Mouse (Mus musculus): ENCODE data around the gene Timp4.
"Not testable (repeated sequence)": the region's sequence is repeated elsewhere in the genome, so short reads cannot be mapped to it uniquely, and the experiment has no call there.

Timp4 gene

DNA sequence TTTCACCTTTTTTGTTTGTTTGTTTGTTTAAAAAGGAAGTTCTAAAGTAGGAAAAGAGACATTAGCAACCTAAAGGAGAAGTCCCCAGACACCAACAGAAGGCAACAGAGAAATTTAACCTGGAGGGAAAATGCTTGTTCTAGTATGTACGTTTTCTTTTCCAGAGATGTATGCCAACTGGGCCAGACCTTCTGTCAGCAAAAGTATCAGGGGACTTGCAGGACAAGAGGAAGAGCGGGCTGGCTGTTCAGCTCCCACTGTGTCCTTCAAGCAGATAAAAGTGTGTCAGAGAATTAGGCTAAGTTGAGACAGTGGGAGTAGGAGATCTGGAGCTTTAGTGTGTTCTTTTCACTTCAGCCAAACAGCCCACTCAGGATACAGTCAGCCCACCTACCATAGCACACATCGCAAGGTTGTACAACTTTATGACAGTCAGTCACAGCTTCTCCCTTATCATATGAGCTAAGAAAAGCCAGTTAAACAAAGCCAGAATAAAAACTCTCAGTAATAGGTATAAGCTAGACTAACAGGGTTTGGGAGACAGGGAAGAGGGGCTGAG is 6.4 kb downstream of the Timp4 start:
- DNase-seq, result no peak

- no peak for DNase-seq
These were observed 7.8 kb downstream of the Timp4 start for GRCm38 (mm10) chr6:115244222-115244621.

DNA sequence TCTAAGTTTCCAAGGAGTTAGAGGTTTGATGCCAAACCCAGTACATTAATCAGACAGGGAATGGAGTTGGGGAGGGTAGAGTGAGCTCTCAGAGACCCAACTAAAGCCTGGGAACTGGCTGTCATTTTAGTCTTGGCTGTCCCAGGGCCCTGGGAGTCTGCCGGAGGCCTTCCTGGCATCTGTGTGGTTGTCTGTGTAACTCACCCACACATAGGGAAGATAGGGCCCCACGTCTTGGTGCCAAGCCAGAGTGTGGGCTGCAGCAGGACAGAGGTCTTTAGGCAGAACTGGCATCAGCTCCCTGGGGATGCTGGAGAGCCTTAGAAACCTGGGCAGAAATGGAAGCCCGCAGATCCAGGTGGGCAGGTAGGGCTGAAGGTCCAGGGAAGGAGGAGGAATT is 10.1 kb downstream of the Timp4 start:
- no peak for DNase-seq

- no peak for DNase-seq
These were observed 10.8 kb downstream of the Timp4 start for GRCm38 (mm10) chr6:115241131-115241699.

- DNase-seq, result not testable (repeated sequence)
These were observed 11.6 kb downstream of the Timp4 start for GRCm38 (mm10) chr6:115240431-115240830.

DNA sequence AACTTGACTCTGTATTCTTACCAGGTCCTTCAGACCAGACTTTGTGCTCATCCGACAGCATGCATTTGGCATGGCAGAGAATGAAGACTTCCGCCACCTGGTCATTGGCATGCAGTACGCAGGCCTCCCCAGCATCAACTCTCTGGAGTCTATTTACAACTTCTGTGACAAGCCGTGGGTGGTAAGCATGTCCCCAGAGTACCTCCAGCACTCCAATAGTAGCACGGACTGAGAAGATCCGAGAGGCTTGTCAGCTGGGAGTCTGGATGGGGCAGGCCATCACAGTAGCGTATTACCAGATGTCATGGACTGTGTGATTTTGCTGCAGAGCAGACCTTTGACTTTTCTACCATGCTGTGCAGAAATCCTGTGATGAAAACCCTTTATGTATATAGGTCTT is 12.7 kb downstream of the Timp4 start:
- no peak for DNase-seq

GRCm38 (mm10) chr6:115238031-115239027 is 13.7 kb downstream of the Timp4 start:
- DNase-seq, result no peak

- DNase-seq, result no peak
These were observed 19.4 kb downstream of the Timp4 start for GRCm38 (mm10) chr6:115232562-115232961.

DNA sequence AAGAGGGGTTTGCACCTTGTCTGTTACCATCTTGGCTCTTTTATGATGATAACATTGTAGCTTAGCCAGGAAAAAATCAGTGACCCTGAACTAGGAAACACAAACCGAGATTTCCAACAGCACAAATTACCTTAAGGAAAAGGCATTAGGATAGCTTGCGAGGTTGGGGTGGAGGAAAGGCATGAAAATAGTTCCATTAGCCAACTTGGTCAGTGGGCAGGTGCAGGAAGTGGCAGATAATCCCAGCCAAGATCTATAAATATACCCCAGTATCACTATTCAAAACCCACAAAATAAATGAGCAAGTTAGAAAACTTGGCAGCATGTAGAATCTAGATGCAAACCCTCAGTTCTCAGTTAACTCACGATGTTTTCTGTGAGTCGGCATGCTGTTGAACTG is 20.2 kb downstream of the Timp4 start:
- DNase-seq, result no peak

GRCm38 (mm10) chr6:115230557-115230956 is 21.4 kb downstream of the Timp4 start:
- no peak for DNase-seq

DNA sequence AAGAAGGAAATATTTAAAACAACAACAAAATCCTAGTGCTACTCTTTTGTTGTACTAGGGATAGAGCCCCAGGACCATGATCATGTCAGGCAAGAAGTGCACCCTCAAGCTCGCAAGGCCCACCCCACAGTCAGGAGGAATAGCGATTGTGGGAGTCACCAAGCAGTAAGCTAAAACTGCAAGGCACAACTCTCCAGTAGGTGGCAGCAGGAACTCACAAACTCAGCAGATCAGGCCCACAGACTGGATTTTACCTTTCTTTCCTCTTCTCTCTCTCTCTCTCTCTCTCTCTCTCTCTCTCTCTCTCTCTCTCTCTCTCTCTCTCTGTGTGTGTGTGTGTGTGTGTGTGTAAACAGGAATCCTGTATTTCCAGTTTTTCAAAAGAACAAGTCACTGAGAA is 24.5 kb downstream of the Timp4 start:
- peak; percentile 82 for DNase-seq

DNA sequence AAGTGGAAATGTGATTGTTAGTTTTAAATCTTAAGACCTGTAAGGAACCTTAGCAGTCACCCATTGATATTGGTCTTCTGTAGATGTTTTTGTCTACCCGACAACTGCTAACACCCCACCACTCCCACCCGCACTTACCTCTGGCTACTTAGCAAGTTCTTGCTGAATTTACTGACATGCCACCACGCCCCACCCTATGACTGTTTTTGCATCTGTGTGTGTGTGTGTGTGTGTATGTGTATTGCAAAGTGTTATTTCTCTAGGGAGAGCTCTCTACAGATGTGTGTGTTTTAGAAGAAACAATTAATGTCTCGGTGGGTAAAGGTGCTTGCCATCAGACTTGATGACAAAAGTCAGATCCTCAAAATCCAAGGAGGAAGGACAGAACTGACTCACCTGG is 25.0 kb downstream of the Timp4 start, which contains the start of gene Gm17482:
Gene Gm17482 (plus strand): TSS at position 301 of the 400 bp plus-strand sequence.
- no peak for DNase-seq

- DNase-seq, result no peak
These were observed 26.5 kb downstream of the Timp4 start for GRCm38 (mm10) chr6:115225519-115225918.

- DNase-seq, result no peak
These were observed 30.8 kb downstream of the Timp4 start for GRCm38 (mm10) chr6:115221215-115221641.

DNA sequence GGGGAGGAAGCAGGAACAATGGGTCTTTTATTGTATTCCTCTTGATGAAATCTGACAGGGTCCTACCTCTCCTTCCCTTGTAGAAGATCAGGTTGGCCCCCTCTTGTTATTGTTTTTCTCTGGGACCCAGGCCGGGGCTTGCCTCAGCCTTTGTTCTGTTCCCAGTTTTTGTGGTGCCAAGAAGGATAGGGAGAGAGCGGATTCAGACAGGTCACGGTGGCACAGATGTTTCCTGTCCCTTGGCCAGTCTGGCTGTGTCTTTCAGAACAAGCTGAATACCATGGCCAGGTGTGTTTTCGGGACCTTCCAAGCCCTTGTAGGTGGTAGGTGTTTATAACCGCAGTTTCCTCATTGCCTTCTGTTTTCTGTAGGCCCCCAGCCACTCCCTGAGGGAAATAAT is 38.9 kb downstream of the Timp4 start:
- no peak for DNase-seq

DNA sequence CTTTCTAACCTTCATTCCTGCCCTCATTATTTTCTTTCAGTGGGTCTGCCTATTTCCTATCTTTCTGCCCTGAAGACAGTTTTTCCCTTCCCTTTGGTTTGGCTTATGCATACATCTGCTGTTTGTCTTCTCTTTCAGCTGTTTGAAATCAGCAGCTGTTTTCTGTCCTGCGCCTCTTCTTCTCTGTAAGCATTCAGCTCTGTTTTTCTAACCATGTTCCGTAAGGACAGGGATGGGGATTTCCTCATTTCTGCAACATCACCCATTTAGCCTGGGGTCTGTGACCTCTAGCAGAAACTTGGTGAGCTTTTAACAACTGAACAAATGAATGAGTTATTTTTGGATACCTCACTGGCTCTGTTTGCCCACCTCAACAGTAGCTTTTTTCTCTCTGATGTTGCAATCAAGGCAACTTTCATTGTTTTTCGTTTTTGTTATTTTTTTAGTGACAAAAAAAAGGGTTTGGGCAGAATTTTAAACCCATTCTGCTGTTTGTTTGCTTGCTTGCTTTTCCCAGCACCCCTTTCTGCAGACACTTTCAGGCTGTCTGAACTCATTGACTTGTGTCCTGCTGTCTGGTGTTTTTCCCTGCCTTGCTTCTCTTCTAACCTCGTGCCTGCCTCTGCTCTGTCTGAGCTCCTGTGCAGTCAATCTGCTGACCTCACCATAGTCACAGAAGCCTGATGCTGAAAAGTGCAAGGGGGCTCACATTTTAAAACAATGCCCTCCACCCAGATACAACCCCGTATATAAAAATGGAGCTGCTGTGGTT is 39.7 kb downstream of the Timp4 start:
- DNase-seq, result no peak

DNA sequence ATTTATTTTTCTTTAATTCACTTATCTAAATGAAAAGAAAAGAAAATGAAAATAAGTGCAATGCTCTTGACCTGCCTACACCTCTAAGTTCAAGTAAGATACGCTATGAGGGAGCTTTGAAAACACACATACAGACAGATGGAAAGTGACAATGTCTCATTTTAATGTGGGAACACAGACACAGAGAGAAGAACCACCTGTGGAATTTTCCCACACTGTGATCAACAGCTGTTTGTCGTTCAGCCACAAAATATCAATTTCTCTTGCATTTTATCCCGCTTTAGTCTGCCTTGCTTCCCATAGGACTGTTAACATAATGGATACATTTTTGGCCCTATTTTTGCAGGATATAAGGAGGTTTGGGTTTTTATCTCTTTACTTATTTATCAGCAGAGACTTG is 41.2 kb downstream of the Timp4 start:
- DNase-seq, result no peak

DNA sequence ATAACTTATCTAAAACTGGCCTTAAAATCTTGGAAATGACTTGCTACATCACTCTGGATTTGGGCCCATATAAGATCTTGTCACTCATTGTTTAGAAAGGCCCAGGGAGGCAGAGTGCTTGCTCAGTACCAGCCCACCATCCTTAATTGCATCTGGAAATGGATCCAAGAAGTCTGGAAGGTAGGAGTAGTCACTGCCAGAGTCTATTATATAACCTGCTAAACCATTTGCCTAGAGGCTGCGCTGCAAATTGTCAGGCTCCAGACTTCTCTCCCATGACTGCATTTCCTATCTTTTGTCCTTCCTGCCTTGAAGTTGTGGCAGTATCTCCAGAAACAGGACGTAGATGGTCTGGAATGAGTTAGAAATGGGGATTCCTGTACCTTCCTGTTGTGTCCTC is 41.8 kb downstream of the Timp4 start:
- DNase-seq, result no peak

GRCm38 (mm10) chr6:115203029-115203428 is 49.0 kb downstream of the Timp4 start:
- DNase-seq, result no peak

DNA sequence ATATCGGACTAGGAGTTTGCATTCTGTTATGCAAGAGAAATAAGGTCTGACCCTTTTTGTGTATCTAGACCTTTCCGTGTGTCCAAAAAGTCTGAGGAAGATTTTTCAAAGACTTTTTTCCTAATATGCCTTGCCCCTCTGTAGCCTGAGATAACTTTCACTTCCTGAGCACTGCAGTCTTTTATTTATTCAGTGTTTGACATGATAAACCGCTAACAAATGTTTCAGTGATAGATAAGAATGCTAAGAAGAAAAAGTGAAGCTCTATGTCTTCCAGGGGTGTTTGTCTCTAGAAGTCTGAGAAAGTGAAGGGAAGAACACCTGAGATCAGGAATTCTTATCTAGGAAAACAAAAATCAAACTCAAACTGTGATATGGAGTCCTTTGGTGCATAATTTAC is 51.3 kb downstream of the Timp4 start:
- no peak for DNase-seq

Data from right cerebral cortex, postnatal 4 days (tissue).